Mouse (Mus musculus): ENCODE results near the gene Ubr7.

GRCm38 (mm10) chr12:102771601-102772000, 13.8 kb downstream of the Ubr7 start:
- TF ChIP-seq EP300 (IDR thresholded peaks at IDR 0.05; ENCODE audit: insufficient read depth, low read depth, low read length) (no peak), POLR2A (IDR thresholded peaks at IDR 0.05; ENCODE audit: insufficient read depth, low read depth, low read length) (no peak), CTCF (IDR thresholded peaks at IDR 0.05) (no peak)

Data from heart, adult 2 months (tissue).